Mouse (Mus musculus) monocyte, adult 59 days (primary cell): ENCODE data around the gene Mtnr1a. TPM values are rescaled to one million over a fixed set of nuclear protein-coding genes. Genes with fewer than 3 reads are reported as not detected.

Experiments used
- total RNA-seq, 2 experiments: library from RNA; stranded (reverse); gene quantifications; one replicate each; pipeline ENCODE4 v1.2.4; 2023

Mtnr1a gene
- not detected for total RNA-seq

DNA sequence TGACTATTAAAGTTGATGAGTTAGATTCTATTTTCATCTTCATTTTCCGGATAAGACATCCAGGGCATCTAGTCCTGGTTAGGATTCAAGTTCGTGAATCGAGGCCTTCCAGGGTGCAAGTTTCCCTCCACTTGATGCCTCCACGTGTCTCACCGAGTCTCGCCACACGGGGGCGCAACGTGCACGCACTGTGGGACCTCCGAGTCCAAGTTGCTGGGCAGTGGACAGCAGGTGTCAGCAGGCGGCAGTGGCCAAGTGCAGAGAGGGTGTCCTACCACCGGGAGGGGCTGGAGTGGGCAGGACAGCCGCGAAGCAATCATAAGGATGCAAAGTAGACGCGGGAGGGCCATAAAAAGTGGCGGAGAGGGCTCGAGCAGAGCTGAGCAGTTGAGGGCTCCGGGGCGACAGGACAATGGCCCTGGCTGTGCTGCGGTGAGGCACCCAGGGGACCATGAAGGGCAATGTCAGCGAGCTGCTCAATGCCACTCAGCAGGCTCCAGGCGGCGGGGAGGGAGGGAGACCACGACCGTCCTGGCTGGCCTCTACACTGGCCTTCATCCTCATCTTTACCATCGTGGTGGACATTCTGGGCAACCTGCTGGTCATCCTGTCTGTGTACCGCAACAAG lies at the start of gene Mtnr1a:
TSS of gene Mtnr1a (plus strand) at position 379 of the 628 bp plus-strand sequence.

Other genes starting within 250 kb of the Mtnr1a start
- gene Fat1, start 133.7 kb upstream of the Mtnr1a start, total RNA-seq: under 1 TPM; 0.12 to 0.26 TPM
- gene F11, start 192.9 kb downstream of the Mtnr1a start, total RNA-seq: not detected
- not detected for gene Klkb1, start 225.7 kb downstream of the Mtnr1a start, total RNA-seq
- not detected for gene Gm45753, start 239.3 kb downstream of the Mtnr1a start, total RNA-seq